Mouse (Mus musculus) stomach, embryonic 15.5 days (tissue): ENCODE measurements around the gene Sar1a. TPM values are rescaled to one million over a fixed set of nuclear protein-coding genes. Genes with fewer than 3 reads are reported as not detected.

Source experiments
- ATAC-seq: fragments of 200-750 bp; cut with Nextera tagmentation; 2 replicates; pipeline ENCODE4 v1.8.0; 2017; ENCODE audit warnings: low read depth, moderate number of reproducible peaks, moderate TSS enrichment; ENCODE audit not compliant: insufficient read depth, low FRiP score
- H3K27ac ChIP-seq: fragments of 300-500 bp; sonication (generic); 2 replicates; pipeline ENCODE4 v1.5.1; 2015; ENCODE audit warnings: mild to moderate bottlenecking, inconsistent platforms
- H3K27me3 ChIP-seq: fragments of 300-500 bp; sonication (generic); replicated peaks from 2 replicates; pipeline ENCODE4 v1.6.1; 2015; ENCODE audit warnings: inconsistent platforms
- H3K36me3 ChIP-seq: fragments of 300-500 bp; sonication (generic); 2 replicates; pipeline ENCODE4 v1.6.1; 2015; ENCODE audit warnings: inconsistent platforms
- H3K4me1 ChIP-seq: fragments of 300-500 bp; sonication (generic); 2 replicates; pipeline ENCODE4 v1.6.1; 2015; ENCODE audit warnings: inconsistent platforms
- H3K4me2 ChIP-seq: fragments of 300-500 bp; sonication (generic); 2 replicates; pipeline ENCODE4 v1.6.1; 2015; ENCODE audit warnings: mild to moderate bottlenecking, inconsistent platforms
- H3K4me3 ChIP-seq: fragments of 300-500 bp; sonication (generic); replicated peaks from 2 replicates; pipeline ENCODE4 v1.5.1; 2015; ENCODE audit warnings: inconsistent platforms
- H3K9ac ChIP-seq: fragments of 300-500 bp; sonication (generic); 2 replicates; pipeline ENCODE4 v1.6.1; 2015; ENCODE audit warnings: inconsistent platforms
- H3K9me3 ChIP-seq: fragments of 300-500 bp; sonication (generic); 2 replicates; pipeline ENCODE4 v1.6.1; 2016; ENCODE audit warnings: inconsistent platforms
- WGBS: fragments of 180-500 bp; shearing (Covaris S2); methylation state at CpG from one replicate; pipeline ENCODE4 v1.1.7; 2015; 5-methylcytosine and 5-hydroxymethylcytosine counted together
- polyA plus RNA-seq: library from polyadenylated mRNA; unstranded; fragments of >200 nt; fragmentation: Nextera tagmentation; extraction: Ambion mirVana; gene quantifications from 2 replicates; pipeline ENCODE4 v1.2.1, GENCODE M21; 2015

The Sar1a gene
- polyA plus RNA-seq, 1 experiment from 2014 or later, result 215 TPM

DNA sequence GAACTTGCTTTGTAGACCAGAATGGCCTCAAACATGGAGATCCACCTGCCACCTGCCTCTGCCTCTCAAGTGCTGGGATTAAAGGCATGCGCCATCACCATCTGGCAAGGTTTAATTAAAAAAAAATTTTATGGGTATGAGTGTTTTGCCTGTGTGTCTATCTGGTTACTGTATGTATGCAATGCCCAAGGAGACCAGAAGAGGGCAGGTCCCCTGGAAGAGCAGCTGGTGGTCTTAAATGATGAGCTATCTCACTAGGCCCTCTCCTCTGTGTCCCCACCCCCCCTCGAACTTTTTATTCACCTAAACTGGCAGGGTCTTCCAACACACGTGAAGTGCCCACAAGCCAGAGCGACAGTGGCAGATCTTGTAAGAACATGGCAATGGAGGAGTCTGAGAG, 61.8 kb downstream of the Sar1a start:
- 87% methylated on average over 4 of the region's 4 CpGs for WGBS
- Histone ChIP-seq H3K27me3 (no peaks in the 10 kb centered on the region), H3K27ac (no peak overlapping the region), H3K4me1 (no peaks in the 10 kb centered on the region), H3K9ac (no peak overlapping the region), H3K4me3 (no peak overlapping the region), H3K36me3 (peaks cover 52% of the 10 kb centered on the region), H3K4me2 (no peak overlapping the region), H3K9me3 (no peaks in the 10 kb centered on the region)
- no peak for ATAC-seq

GRCm38 (mm10) chr10:61742336-61742735, 62.2 kb downstream of the Sar1a start:
- Histone ChIP-seq H3K4me3 (no peak overlapping the region), H3K9me3 (no peaks in the 10 kb centered on the region), H3K27me3 (no peaks in the 10 kb centered on the region), H3K9ac (no peak overlapping the region), H3K27ac (no peak overlapping the region), H3K36me3 (peaks cover 56% of the 10 kb centered on the region), H3K4me1 (no peaks in the 10 kb centered on the region), H3K4me2 (no peak overlapping the region)
- WGBS, result 95% methylated on average over 8 of the region's 8 CpGs
- ATAC-seq, result no peak

Other genes starting within 250 kb of the Sar1a start
- gene Eif4ebp2, start 227.6 kb upstream of the Sar1a start, polyA plus RNA-seq, result 72.3 and 77.5 TPM in 2 replicates
- gene Lrrc20, start 204.5 kb upstream of the Sar1a start, polyA plus RNA-seq, result 5.4 and 5.6 TPM in 2 replicates
- 0.10 and 0.28 TPM in 2 replicates for gene Npffr1, start 84.8 kb upstream of the Sar1a start, polyA plus RNA-seq
- gene Ppa1, start 31.7 kb upstream of the Sar1a start, polyA plus RNA-seq, result 181 and 191 TPM in 2 replicates
- 34.6 and 37.9 TPM in 2 replicates for gene Tysnd1, start 15.2 kb downstream of the Sar1a start, polyA plus RNA-seq
- 14.8 and 17.1 TPM in 2 replicates for gene Aifm2, start 35.0 kb downstream of the Sar1a start, polyA plus RNA-seq
- 93.7 and 106 TPM in 2 replicates for gene H2afy2, start 103.8 kb downstream of the Sar1a start, polyA plus RNA-seq